Mouse (Mus musculus): ENCODE data around the gene Rhog.

DNA sequence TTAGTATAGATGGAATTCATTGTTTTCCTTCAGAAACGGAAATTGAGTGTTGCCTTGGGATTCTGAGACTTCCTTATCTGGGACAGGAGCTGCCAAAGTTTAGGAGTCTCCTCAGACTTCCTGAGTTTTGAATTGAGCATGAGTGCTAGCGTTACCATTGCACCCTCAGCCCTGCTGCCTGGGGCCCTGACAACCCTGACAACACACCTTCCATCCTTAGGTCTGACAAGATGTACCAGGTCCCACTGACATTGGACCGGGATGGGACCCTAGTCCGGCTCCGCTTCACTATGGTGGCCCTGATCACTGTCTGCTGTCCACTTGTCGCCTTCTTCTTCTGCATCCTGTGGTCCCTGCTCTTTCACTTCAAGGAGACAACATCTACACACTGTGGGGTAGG, 29.8 kb downstream of the Rhog start:
- TF ChIP-seq POLR2A (IDR thresholded peaks at IDR 0.05; ENCODE audit: low read depth, low read length), result no peak
- no peak for TF ChIP-seq CTCF (conservative IDR thresholded peaks at IDR 0.05; ENCODE audit: insufficient read depth, insufficient read length, low read depth, low read length)
